Mouse (Mus musculus) lung, postnatal 14 days (tissue): ENCODE measurements around the gene Kif26b.
A peak's percentile ranks its signal among the peaks of the same experiment; 100 is the strongest.

ENCODE experiments used
- DNase-seq: peaks from one replicate; pipeline ENCODE4 v3.0.0; 2021

Kif26b gene

GRCm38 (mm10) chr1:178860671-178861391 lies 331.9 kb downstream of the Kif26b start:
- no peak for DNase-seq

GRCm38 (mm10) chr1:178861392-178861762 lies 332.5 kb downstream of the Kif26b start:
- DNase-seq: no peak

- no peak for DNase-seq
These were observed 334.8 kb downstream of the Kif26b start for GRCm38 (mm10) chr1:178863756-178864155.

GRCm38 (mm10) chr1:178864297-178864696 lies 335.4 kb downstream of the Kif26b start:
- no peak for DNase-seq

- no peak for DNase-seq
These were observed 337.8 kb downstream of the Kif26b start for GRCm38 (mm10) chr1:178866757-178867156.

- DNase-seq: no peak
These were observed 342.1 kb downstream of the Kif26b start for GRCm38 (mm10) chr1:178871055-178871454.

- no peak for DNase-seq
These were observed 348.0 kb downstream of the Kif26b start for GRCm38 (mm10) chr1:178876926-178877325.

- no peak for DNase-seq
These were observed 349.8 kb downstream of the Kif26b start for GRCm38 (mm10) chr1:178878676-178879075.

GRCm38 (mm10) chr1:178880905-178881304 lies 352.0 kb downstream of the Kif26b start:
- no peak for DNase-seq

GRCm38 (mm10) chr1:178886671-178887070 lies 357.7 kb downstream of the Kif26b start:
- no peak for DNase-seq

GRCm38 (mm10) chr1:178892376-178892775 lies 363.5 kb downstream of the Kif26b start:
- DNase-seq: no peak

- no peak for DNase-seq
These were observed 364.5 kb downstream of the Kif26b start for GRCm38 (mm10) chr1:178893229-178894080.

- DNase-seq: no peak
These were observed 365.1 kb downstream of the Kif26b start for GRCm38 (mm10) chr1:178894081-178894401.

- DNase-seq: no peak
These were observed 366.7 kb downstream of the Kif26b start for GRCm38 (mm10) chr1:178895674-178896073.

- no peak for DNase-seq
These were observed 382.0 kb downstream of the Kif26b start for GRCm38 (mm10) chr1:178910951-178911350.

- DNase-seq: no peak
These were observed 384.2 kb downstream of the Kif26b start for GRCm38 (mm10) chr1:178912936-178913716.

- DNase-seq: no peak
These were observed 386.1 kb downstream of the Kif26b start for GRCm38 (mm10) chr1:178915056-178915455.

GRCm38 (mm10) chr1:178917194-178917902 lies 388.4 kb downstream of the Kif26b start:
- peak; percentile 13 for DNase-seq

GRCm38 (mm10) chr1:178924492-178925183 lies 395.7 kb downstream of the Kif26b start:
- no peak for DNase-seq

GRCm38 (mm10) chr1:178929531-178929930 lies 400.6 kb downstream of the Kif26b start:
- DNase-seq: no peak

- no peak for DNase-seq
These were observed 405.2 kb downstream of the Kif26b start for GRCm38 (mm10) chr1:178933953-178934637.

GRCm38 (mm10) chr1:178936457-178936856 lies 407.5 kb downstream of the Kif26b start:
- DNase-seq: no peak
